Mouse (Mus musculus) kidney, postnatal 0 days (tissue): ENCODE measurements at regions not wholly inside any gene's neighbourhood (a gene's known extent, or its start where the extent isn't known, plus 50 kb on each side); places are given as distances from the start of the nearest gene placed in this dataset.

Experiments
- ATAC-seq: fragments of 200-750 bp; cut with Nextera tagmentation; replicated peaks from 2 replicates; pipeline ENCODE4 v1.8.0; 2017; ENCODE audit warnings: low read depth, moderate number of reproducible peaks, moderate TSS enrichment, moderate library complexity; ENCODE audit not compliant: low FRiP score
- DNase-seq: peaks from one replicate; pipeline ENCODE4 v3.0.0-alpha.2; 2016; ENCODE audit warnings: low spot score
- H3K27ac ChIP-seq: fragments of 300-500 bp; sonication (generic); 2 replicates; pipeline ENCODE4 v1.5.1; 2014; ENCODE audit warnings: mild to moderate bottlenecking
- H3K27me3 ChIP-seq: fragments of 300-500 bp; sonication (generic); 2 replicates; pipeline ENCODE4 v1.6.1; 2014; ENCODE audit warnings: low read length, mixed read lengths; ENCODE audit not compliant: insufficient read depth
- H3K36me3 ChIP-seq: fragments of 300-500 bp; sonication (generic); 2 replicates; pipeline ENCODE4 v1.6.1; 2014; ENCODE audit warnings: low read length, mixed read lengths; ENCODE audit not compliant: insufficient read depth
- H3K4me1 ChIP-seq: fragments of 300-500 bp; sonication (generic); replicated peaks from 2 replicates; pipeline ENCODE4 v1.6.1; 2014; ENCODE audit warnings: antibody characterized with exemption, low read length, mixed read lengths; ENCODE audit not compliant: insufficient read depth
- H3K4me2 ChIP-seq: fragments of 300-500 bp; sonication (generic); 2 replicates; pipeline ENCODE4 v1.6.1; 2014; ENCODE audit warnings: mild to moderate bottlenecking, low read length, moderate library complexity, mixed read lengths
- H3K4me3 ChIP-seq: fragments of 300-500 bp; sonication (generic); replicated peaks from 2 replicates; pipeline ENCODE4 v1.5.1; 2014; ENCODE audit warnings: low read depth, low read length
- H3K9ac ChIP-seq: fragments of 300-500 bp; sonication (generic); 2 replicates; pipeline ENCODE4 v1.6.1; 2014; ENCODE audit warnings: low read depth, low read length
- H3K9me3 ChIP-seq: fragments of 300-500 bp; sonication (generic); replicated peaks from 2 replicates; pipeline ENCODE4 v1.6.1; 2016; ENCODE audit warnings: low read length, inconsistent platforms, mixed read lengths
- CTCF ChIP-seq: IDR thresholded peaks from 2 replicates; pipeline ENCODE4 v1.5.1; 2016; ENCODE audit warnings: antibody characterized with exemption, low read depth, mild to moderate bottlenecking, moderate library complexity
- WGBS: fragments of 180-500 bp; shearing (Covaris S2); extraction: QIAGEN DNeasy Blood & Tissue Kit; methylation state at CpG from one replicate; pipeline ENCODE4 v1.1.7; 2014; 5-methylcytosine and 5-hydroxymethylcytosine counted together

DNA sequence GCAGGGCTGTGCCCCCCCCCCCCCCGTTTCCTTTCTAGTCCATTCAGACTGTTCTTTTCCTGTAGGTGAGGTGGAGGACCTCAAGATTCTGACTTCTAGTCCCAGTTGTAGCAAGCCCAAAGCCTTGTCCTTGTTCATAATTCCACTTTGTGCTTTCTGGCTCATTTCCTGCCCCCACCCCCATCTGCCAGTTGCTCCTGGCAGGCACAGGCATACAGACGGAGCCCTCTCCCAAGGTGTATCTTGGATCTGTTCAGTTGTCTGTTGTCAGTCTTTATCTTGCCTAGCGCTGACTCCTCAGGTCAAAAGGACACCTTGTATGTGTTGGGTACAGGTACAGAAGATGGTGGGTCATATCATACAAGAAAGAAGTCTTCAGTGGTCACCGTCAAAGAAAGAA lies 81.9 kb downstream of the Fam43a start:
- no peaks in the 10 kb centered on the region for H3K36me3 ChIP-seq
- no peaks in the 10 kb centered on the region for H3K9me3 ChIP-seq
- H3K4me1 ChIP-seq = no peaks in the 10 kb centered on the region
- no peak overlapping the region for H3K9ac ChIP-seq
- ATAC-seq = no peak
- no peaks in the 10 kb centered on the region for H3K27me3 ChIP-seq
- no peak overlapping the region for H3K4me2 ChIP-seq
- no peak for DNase-seq
- no peak overlapping the region for H3K27ac ChIP-seq
- TF ChIP-seq CTCF = no peak
- WGBS = 80% methylated on average over 4 of the region's 4 CpGs
- H3K4me3 ChIP-seq = no peak overlapping the region

DNA sequence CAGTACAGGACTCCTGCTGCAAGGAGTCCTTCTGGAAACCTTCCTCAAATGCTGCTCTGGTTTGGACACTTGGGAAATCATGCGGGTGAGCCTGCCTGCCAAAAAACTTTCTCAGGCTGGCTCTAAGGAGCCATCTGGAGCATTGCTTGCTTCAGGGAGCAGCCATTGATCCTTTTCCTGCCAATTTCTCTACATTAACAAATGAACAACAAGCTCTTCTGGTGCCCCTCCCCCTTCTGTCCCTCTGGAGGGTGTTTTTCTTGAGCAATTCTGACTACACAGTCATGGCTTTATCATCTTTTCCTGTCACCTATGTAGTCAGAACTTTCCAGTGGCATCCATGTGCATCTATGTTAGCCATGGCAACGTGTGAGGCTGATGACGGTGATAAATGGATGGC lies 84.5 kb downstream of the Fam43a start:
- 92% methylated on average over 3 of the region's 3 CpGs for WGBS
- Histone ChIP-seq H3K4me3 (no peak overlapping the region), H3K9me3 (no peaks in the 10 kb centered on the region), H3K27me3 (no peaks in the 10 kb centered on the region), H3K4me2 (no peak overlapping the region), H3K9ac (no peak overlapping the region), H3K27ac (no peak overlapping the region), H3K4me1 (no peaks in the 10 kb centered on the region), H3K36me3 (no peaks in the 10 kb centered on the region)
- ATAC-seq (no peak), DNase-seq (no peak)
- TF ChIP-seq CTCF = no peak

DNA sequence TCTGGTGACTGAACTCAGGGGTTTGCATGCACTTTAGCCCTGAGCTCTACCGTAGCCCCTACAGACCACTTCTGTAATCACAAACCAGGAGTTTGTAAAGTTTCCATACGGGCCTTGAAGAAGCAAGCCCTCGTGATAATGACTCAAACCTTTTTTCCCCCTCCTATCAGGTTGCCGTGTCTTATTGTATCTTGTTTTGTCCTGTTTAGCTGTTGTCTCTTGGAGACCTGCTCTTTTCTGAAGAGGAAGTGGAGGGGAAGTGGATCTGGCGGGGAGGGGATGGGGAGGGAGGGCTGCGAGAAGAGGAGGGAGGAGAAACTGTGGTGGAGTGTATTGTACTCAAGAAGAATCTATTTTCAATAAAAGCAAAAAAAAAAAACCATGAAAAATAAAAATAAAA lies 87.0 kb downstream of the Fam43a start:
- H3K4me3 ChIP-seq = no peak overlapping the region
- H3K27ac ChIP-seq = no peak overlapping the region
- no peaks in the 10 kb centered on the region for H3K36me3 ChIP-seq
- H3K4me1 ChIP-seq = no peaks in the 10 kb centered on the region
- H3K9me3 ChIP-seq = no peaks in the 10 kb centered on the region
- WGBS = 73% methylated on average over 6 of the region's 6 CpGs
- no peak overlapping the region for H3K4me2 ChIP-seq
- DNase-seq = no peak
- H3K27me3 ChIP-seq = no peaks in the 10 kb centered on the region
- no peak for TF ChIP-seq CTCF
- H3K9ac ChIP-seq = no peak overlapping the region
- ATAC-seq = no peak

DNA sequence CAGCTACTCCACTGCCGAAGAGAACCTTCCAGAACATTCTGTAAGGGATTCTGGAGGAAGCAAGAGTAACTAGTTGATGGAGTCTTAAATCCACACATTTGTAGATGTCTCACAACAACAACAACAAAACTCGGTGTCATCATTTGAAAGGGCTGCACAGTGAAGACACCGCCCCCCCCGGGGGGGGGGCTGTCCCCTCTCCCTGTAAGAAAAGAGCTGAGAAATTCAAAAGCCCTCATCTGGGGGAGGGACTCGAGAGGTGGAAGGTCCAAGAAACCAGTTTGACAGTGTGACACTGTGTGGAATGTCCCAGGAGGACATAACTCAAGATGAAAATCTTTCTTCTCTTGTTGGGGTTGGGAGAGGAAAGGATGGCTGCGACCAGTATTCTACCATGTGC lies 87.7 kb downstream of the Fam43a start:
- TF ChIP-seq CTCF = no peak
- no peak overlapping the region for H3K4me2 ChIP-seq

DNA sequence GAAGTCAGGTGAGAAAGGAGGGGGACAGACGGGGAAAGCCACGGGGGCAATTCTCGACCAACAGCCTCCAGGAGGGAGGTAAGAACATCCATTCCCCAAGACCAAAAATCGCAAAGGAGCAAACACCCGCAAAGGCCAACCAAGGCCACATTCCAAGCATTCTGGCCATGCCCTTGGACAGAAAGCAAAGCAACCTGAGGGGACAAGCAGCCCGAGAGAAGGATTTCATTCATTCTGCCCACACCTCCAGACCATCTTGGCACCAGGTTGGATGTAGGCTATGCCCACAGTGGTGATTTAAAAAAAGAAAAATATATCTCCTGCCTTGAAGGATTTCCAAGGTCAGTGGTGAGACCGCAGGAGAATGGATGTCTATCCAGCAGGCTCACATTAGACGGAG lies 88.2 kb downstream of the Fam43a start:
- 70% methylated on average over 8 of the region's 8 CpGs for WGBS
- Histone ChIP-seq H3K4me3 (no peak overlapping the region), H3K36me3 (no peaks in the 10 kb centered on the region), H3K4me2 (no peak overlapping the region), H3K27me3 (no peaks in the 10 kb centered on the region), H3K9ac (no peak overlapping the region), H3K27ac (no peak overlapping the region), H3K9me3 (no peaks in the 10 kb centered on the region), H3K4me1 (peaks cover 5% of the 10 kb centered on the region; the same call in 1 of the 2 replicates)
- ATAC-seq (no peak), DNase-seq (no peak)
- no peak for TF ChIP-seq CTCF

More for the DNA sequence above, 87.7 kb downstream of the Fam43a start:
- DNase-seq (no peak), ATAC-seq (no peak)
- H3K27ac ChIP-seq = no peak overlapping the region
- H3K4me3 ChIP-seq = no peak overlapping the region
- H3K9me3 ChIP-seq = no peaks in the 10 kb centered on the region
- H3K27me3 ChIP-seq = no peaks in the 10 kb centered on the region
- no peaks in the 10 kb centered on the region for H3K36me3 ChIP-seq
- WGBS = 85% methylated on average over 6 of the region's 6 CpGs
- H3K4me1 ChIP-seq = peaks cover 5% of the 10 kb centered on the region; the same call in 1 of the 2 replicates
- H3K9ac ChIP-seq = no peak overlapping the region

DNA sequence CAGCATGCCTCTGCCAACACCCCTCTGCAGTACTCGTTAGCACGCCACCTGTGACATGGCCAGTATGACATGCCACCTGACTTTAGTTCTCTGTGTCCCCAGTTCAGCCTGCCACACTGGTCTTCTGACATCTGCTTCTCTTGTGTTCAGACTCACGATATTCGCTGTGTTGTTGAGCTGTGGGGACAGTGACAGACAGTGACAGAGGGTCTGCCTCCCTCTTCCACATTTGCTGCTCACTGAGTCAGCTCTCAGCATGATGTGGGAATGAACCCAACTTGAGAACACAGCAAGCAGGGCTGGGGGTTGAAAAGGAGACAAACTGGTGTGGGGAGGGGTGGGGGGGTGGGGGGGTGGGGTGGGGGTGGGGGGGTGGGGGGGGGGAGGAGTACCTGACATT lies 91.0 kb downstream of the Fam43a start:
- H3K27ac ChIP-seq = no peak overlapping the region
- no peak for TF ChIP-seq CTCF
- no peak overlapping the region for H3K4me3 ChIP-seq
- no peak overlapping the region for H3K4me2 ChIP-seq
- WGBS = 68% methylated on average over 4 of the region's 4 CpGs
- ATAC-seq (no peak), DNase-seq (no peak)
- H3K9me3 ChIP-seq = no peaks in the 10 kb centered on the region
- no peak overlapping the region for H3K9ac ChIP-seq
- H3K4me1 ChIP-seq = peaks cover 5% of the 10 kb centered on the region; the same call in 1 of the 2 replicates
- H3K36me3 ChIP-seq = no peaks in the 10 kb centered on the region
- no peaks in the 10 kb centered on the region for H3K27me3 ChIP-seq

DNA sequence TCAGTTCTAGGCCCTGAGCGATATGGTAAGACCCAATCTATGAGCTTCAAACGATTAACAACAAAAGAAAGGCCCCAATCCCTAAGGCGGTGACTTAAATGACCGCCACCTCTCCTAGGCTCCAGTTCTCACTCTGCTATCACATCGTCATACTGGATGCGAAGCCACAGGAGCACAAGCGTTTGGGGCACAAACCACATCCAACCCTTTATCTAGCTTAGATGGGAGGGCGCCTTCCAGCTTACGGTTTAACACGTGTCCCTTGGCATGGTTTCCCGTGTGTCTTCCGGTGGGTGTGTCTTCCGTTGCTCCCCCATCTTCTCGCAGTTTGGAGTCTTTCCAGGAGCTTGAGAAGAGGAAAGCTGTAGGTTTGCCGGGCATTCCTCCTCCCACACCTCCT lies 92.4 kb downstream of the Fam43a start:
- H3K27me3 ChIP-seq = no peaks in the 10 kb centered on the region
- no peaks in the 10 kb centered on the region for H3K9me3 ChIP-seq
- no peak for ATAC-seq
- no peak overlapping the region for H3K9ac ChIP-seq
- no peak overlapping the region for H3K4me3 ChIP-seq
- H3K4me1 ChIP-seq = peaks cover 5% of the 10 kb centered on the region; the same call in 1 of the 2 replicates
- no peak overlapping the region for H3K4me2 ChIP-seq
- 75% methylated on average over 15 of the region's 15 CpGs for WGBS
- no peak for TF ChIP-seq CTCF
- no peak overlapping the region for H3K27ac ChIP-seq
- H3K36me3 ChIP-seq = no peaks in the 10 kb centered on the region
- DNase-seq = no peak
